Mouse (Mus musculus) stomach, postnatal 0 days (tissue): ENCODE results near the gene Alpi.

Experiments used
- CTCF ChIP-seq: IDR thresholded peaks from 2 replicates; pipeline ENCODE4 v1.5.1; 2016; ENCODE audit warnings: antibody characterized with exemption, low read depth, mild to moderate bottlenecking, moderate library complexity
- EP300 ChIP-seq: optimal IDR thresholded peaks from 2 replicates; pipeline ENCODE3; 2016; ENCODE audit warnings: antibody characterized with exemption

- TF ChIP-seq CTCF (peak; percentile 85), EP300 (no peak)
Measured at GRCm38 (mm10) chr1:87098358-87098975, 2.9 kb downstream of the Alpi start.
